Mouse (Mus musculus) heart, embryonic 15.5 days (tissue): Measurements from ENCODE around the gene Tmbim6. TPM values are rescaled to one million over a fixed set of nuclear protein-coding genes. Genes with fewer than 3 reads are reported as not detected.

Source experiments
- ATAC-seq: fragments of 200-750 bp; cut with Nextera tagmentation; replicated peaks from 2 replicates; pipeline ENCODE4 v1.8.0; 2017; ENCODE audit warnings: low read depth, moderate TSS enrichment; ENCODE audit not compliant: insufficient number of reproducible peaks, insufficient read depth, low FRiP score
- H3K27ac ChIP-seq: fragments of 300-500 bp; sonication (generic); 2 replicates; pipeline ENCODE4 v1.5.1; 2015; ENCODE audit warnings: mild to moderate bottlenecking, inconsistent platforms
- H3K27me3 ChIP-seq: fragments of 300-500 bp; sonication (generic); 2 replicates; pipeline ENCODE4 v1.6.1; 2015; ENCODE audit warnings: inconsistent platforms
- H3K36me3 ChIP-seq: fragments of 300-500 bp; sonication (generic); 2 replicates; pipeline ENCODE4 v1.6.1; 2015; ENCODE audit warnings: mild to moderate bottlenecking, inconsistent platforms
- H3K4me1 ChIP-seq: fragments of 300-500 bp; sonication (generic); replicated peaks from 2 replicates; pipeline ENCODE4 v1.6.1; 2015; ENCODE audit warnings: inconsistent platforms
- H3K4me2 ChIP-seq: fragments of 300-500 bp; sonication (generic); 2 replicates; pipeline ENCODE4 v1.6.1; 2015; ENCODE audit warnings: inconsistent platforms, mild to moderate bottlenecking, moderate library complexity
- H3K4me3 ChIP-seq: fragments of 300-500 bp; sonication (generic); 2 replicates; pipeline ENCODE4 v1.5.1; 2015; ENCODE audit warnings: mild to moderate bottlenecking, inconsistent platforms
- H3K9ac ChIP-seq: fragments of 300-500 bp; sonication (generic); 2 replicates; pipeline ENCODE4 v1.6.1; 2015; ENCODE audit warnings: mild to moderate bottlenecking, inconsistent platforms
- H3K9me3 ChIP-seq: fragments of 300-500 bp; sonication (generic); replicated peaks from 2 replicates; pipeline ENCODE4 v1.6.1; 2016; ENCODE audit warnings: inconsistent platforms
- WGBS: fragments of 180-500 bp; shearing (Covaris S2); methylation state at CpG from one replicate; pipeline ENCODE4 v1.1.7; 2015; ENCODE audit warnings: mixed read lengths; 5-methylcytosine and 5-hydroxymethylcytosine counted together
- polyA plus RNA-seq: library from polyadenylated mRNA; unstranded; fragments of >200 nt; fragmentation: Nextera tagmentation; extraction: Ambion mirVana; gene quantifications from 2 replicates; pipeline ENCODE4 v1.2.1, GENCODE M21; 2015

Tmbim6 gene
- polyA plus RNA-seq, 1 experiment from 2014 or later: 221 TPM

- no peak overlapping the region for H3K9ac ChIP-seq
- 59% methylated on average over 8 of the region's 8 CpGs for WGBS
- H3K27me3 ChIP-seq: no peaks in the 10 kb centered on the region
- peak overlapping the region; percentile 60 for H3K27ac ChIP-seq
- H3K9me3 ChIP-seq: no peaks in the 10 kb centered on the region
- no peak overlapping the region for H3K4me3 ChIP-seq
- peaks cover 25% of the 10 kb centered on the region for H3K4me1 ChIP-seq
- ATAC-seq: no peak
- H3K36me3 ChIP-seq: no peaks in the 10 kb centered on the region
- H3K4me2 ChIP-seq: no peak overlapping the region
These were observed 27.8 kb upstream of the Tmbim6 start for GRCm38 (mm10) chr15:99364921-99365320.

GRCm38 (mm10) chr15:99368583-99369266, 24.0 kb upstream of the Tmbim6 start:
- H3K4me3 ChIP-seq: peak overlapping the region; percentile 77
- no peak for ATAC-seq
- H3K9me3 ChIP-seq: no peaks in the 10 kb centered on the region
- H3K4me2 ChIP-seq: peak overlapping the region; percentile 74
- no peaks in the 10 kb centered on the region for H3K27me3 ChIP-seq
- peaks cover 22% of the 10 kb centered on the region for H3K4me1 ChIP-seq
- no peaks in the 10 kb centered on the region for H3K36me3 ChIP-seq
- H3K9ac ChIP-seq: peak overlapping the region; percentile 87; the same call in 1 of the 2 replicates
- no peak overlapping the region for H3K27ac ChIP-seq
- 44% methylated on average over 4 of the region's 4 CpGs for WGBS

GRCm38 (mm10) chr15:99369391-99370171, 23.1 kb upstream of the Tmbim6 start:
- H3K27me3 ChIP-seq: no peaks in the 10 kb centered on the region
- peak; percentile 62 for ATAC-seq
- H3K4me2 ChIP-seq: peak overlapping the region; percentile 74
- H3K36me3 ChIP-seq: no peaks in the 10 kb centered on the region
- WGBS: 2% methylated on average over 22 of the region's 39 CpGs
- peaks cover 15% of the 10 kb centered on the region for H3K4me1 ChIP-seq
- H3K27ac ChIP-seq: peak overlapping the region; percentile 89
- H3K4me3 ChIP-seq: peak overlapping the region; percentile 77
- H3K9ac ChIP-seq: peak overlapping the region; percentile 87
- H3K9me3 ChIP-seq: no peaks in the 10 kb centered on the region

GRCm38 (mm10) chr15:99370259-99370691, 22.4 kb upstream of the Tmbim6 start, which contains the start of gene Fmnl3:
Gene Fmnl3, minus strand, starts transcription at chr15:99370482.
- peak within 1 kb of the TSS; percentile 74 for H3K4me2 ChIP-seq
- H3K27ac ChIP-seq: peak within 1 kb of the TSS; percentile 89
- H3K9me3 ChIP-seq: no peaks in the 10 kb centered on the region
- under 1% methylated on average over 31 of the region's 48 CpGs for WGBS
- ATAC-seq: peak; percentile 97
- no peaks in the 10 kb centered on the region for H3K27me3 ChIP-seq
- peak within 1 kb of the TSS; percentile 87 for H3K9ac ChIP-seq
- H3K4me1 ChIP-seq: peaks cover 11% of the 10 kb centered on the region
- H3K36me3 ChIP-seq: no peaks in the 10 kb centered on the region
- H3K4me3 ChIP-seq: peak within 1 kb of the TSS; percentile 77

- 82% methylated on average over 7 of the region's 7 CpGs for WGBS
- no peaks in the 10 kb centered on the region for H3K36me3 ChIP-seq
- H3K27ac ChIP-seq: no peak overlapping the region
- no peak overlapping the region for H3K4me2 ChIP-seq
- H3K4me1 ChIP-seq: peaks cover 11% of the 10 kb centered on the region
- H3K9ac ChIP-seq: no peak overlapping the region
- no peak overlapping the region for H3K4me3 ChIP-seq
- no peaks in the 10 kb centered on the region for H3K27me3 ChIP-seq
- no peak for ATAC-seq
- H3K9me3 ChIP-seq: no peaks in the 10 kb centered on the region
These were observed 20.9 kb upstream of the Tmbim6 start for GRCm38 (mm10) chr15:99371526-99372340.

GRCm38 (mm10) chr15:99372761-99373160, 19.9 kb upstream of the Tmbim6 start:
- no peak overlapping the region for H3K9ac ChIP-seq
- H3K9me3 ChIP-seq: no peaks in the 10 kb centered on the region
- WGBS: 74% methylated on average over 9 of the region's 9 CpGs
- ATAC-seq: no peak
- H3K4me2 ChIP-seq: no peak overlapping the region
- peaks cover 11% of the 10 kb centered on the region for H3K4me1 ChIP-seq
- no peak overlapping the region for H3K27ac ChIP-seq
- H3K4me3 ChIP-seq: no peak overlapping the region
- H3K27me3 ChIP-seq: no peaks in the 10 kb centered on the region
- no peaks in the 10 kb centered on the region for H3K36me3 ChIP-seq

- H3K27ac ChIP-seq: no peak overlapping the region
- ATAC-seq: no peak
- H3K4me1 ChIP-seq: no peaks in the 10 kb centered on the region; the same call in 1 of the 2 replicates
- H3K9ac ChIP-seq: no peak overlapping the region
- no peak overlapping the region for H3K4me2 ChIP-seq
- no peak overlapping the region for H3K4me3 ChIP-seq
- H3K9me3 ChIP-seq: no peaks in the 10 kb centered on the region
- H3K36me3 ChIP-seq: no peaks in the 10 kb centered on the region
- 90% methylated on average over 5 of the region's 5 CpGs for WGBS
- H3K27me3 ChIP-seq: no peaks in the 10 kb centered on the region
These were observed 17.6 kb upstream of the Tmbim6 start for GRCm38 (mm10) chr15:99375036-99375435.

- no peaks in the 10 kb centered on the region for H3K9me3 ChIP-seq
- H3K36me3 ChIP-seq: no peaks in the 10 kb centered on the region
- no peak overlapping the region for H3K4me2 ChIP-seq
- no peak overlapping the region for H3K4me3 ChIP-seq
- H3K9ac ChIP-seq: no peak overlapping the region
- no peak for ATAC-seq
- 81% methylated on average over 3 of the region's 3 CpGs for WGBS
- no peak overlapping the region for H3K27ac ChIP-seq
- H3K27me3 ChIP-seq: no peaks in the 10 kb centered on the region
- H3K4me1 ChIP-seq: no peaks in the 10 kb centered on the region; the same call in 1 of the 2 replicates
These were observed 17.1 kb upstream of the Tmbim6 start for GRCm38 (mm10) chr15:99375581-99375980.

- Histone ChIP-seq H3K9ac (no peak overlapping the region), H3K4me3 (no peak overlapping the region), H3K9me3 (no peaks in the 10 kb centered on the region), H3K4me1 (no peaks in the 10 kb centered on the region), H3K36me3 (no peaks in the 10 kb centered on the region), H3K4me2 (no peak overlapping the region), H3K27ac (no peak overlapping the region), H3K27me3 (no peaks in the 10 kb centered on the region)
- 80% methylated on average over 5 of the region's 5 CpGs for WGBS
- no peak for ATAC-seq
These were observed 16.4 kb upstream of the Tmbim6 start for GRCm38 (mm10) chr15:99376240-99376639.

GRCm38 (mm10) chr15:99382893-99383292, 9.8 kb upstream of the Tmbim6 start:
- H3K27ac ChIP-seq: no peak overlapping the region
- ATAC-seq: no peak

GRCm38 (mm10) chr15:99384071-99384470, 8.6 kb upstream of the Tmbim6 start:
- Histone ChIP-seq H3K4me3 (no peak overlapping the region), H3K36me3 (no peaks in the 10 kb centered on the region), H3K9me3 (no peaks in the 10 kb centered on the region), H3K9ac (no peak overlapping the region), H3K27ac (no peak overlapping the region), H3K4me2 (no peak overlapping the region), H3K4me1 (0 out of 2 replicates have a peak, but pooled peaks cover 3% of the 10 kb centered on the region), H3K27me3 (no peaks in the 10 kb centered on the region)
- ATAC-seq: no peak
- 54% methylated on average over 6 of the region's 6 CpGs for WGBS

More at GRCm38 (mm10) chr15:99382893-99383292, 9.8 kb upstream of the Tmbim6 start:
- H3K27me3 ChIP-seq: no peaks in the 10 kb centered on the region
- H3K4me1 ChIP-seq: 0 out of 2 replicates have a peak, but pooled peaks cover 3% of the 10 kb centered on the region
- H3K9ac ChIP-seq: no peak overlapping the region
- H3K4me2 ChIP-seq: no peak overlapping the region
- H3K4me3 ChIP-seq: no peak overlapping the region
- H3K9me3 ChIP-seq: no peaks in the 10 kb centered on the region
- no peaks in the 10 kb centered on the region for H3K36me3 ChIP-seq
